Mouse (Mus musculus) intestine, postnatal 0 days (tissue): Measurements from ENCODE around the gene Znhit1. TPM values are rescaled to one million over a fixed set of nuclear protein-coding genes. Genes with fewer than 3 reads are reported as not detected.

Experiments used
- ATAC-seq: fragments of 200-750 bp; cut with Nextera tagmentation; 2 replicates; pipeline ENCODE4 v1.8.0; 2017; ENCODE audit warnings: mild to moderate bottlenecking, moderate TSS enrichment, moderate library complexity
- H3K27ac ChIP-seq: fragments of 300-500 bp; sonication (generic); 2 replicates; pipeline ENCODE4 v1.5.1; 2014; ENCODE audit warnings: mild to moderate bottlenecking, low read depth, low read length, moderate library complexity
- H3K27me3 ChIP-seq: fragments of 300-500 bp; sonication (generic); replicated peaks from 2 replicates; pipeline ENCODE4 v1.6.1; 2014; ENCODE audit warnings: low read length, mixed read lengths; ENCODE audit not compliant: control insufficient read depth, insufficient read depth
- H3K36me3 ChIP-seq: fragments of 300-500 bp; sonication (generic); 2 replicates; pipeline ENCODE4 v1.6.1; 2014; ENCODE audit warnings: mild to moderate bottlenecking, moderate library complexity; ENCODE audit not compliant: control insufficient read depth, insufficient read depth
- H3K4me1 ChIP-seq: fragments of 300-500 bp; sonication (generic); replicated peaks from 2 replicates; pipeline ENCODE4 v1.6.1; 2014; ENCODE audit warnings: antibody characterized with exemption, low read length, mixed read lengths; ENCODE audit not compliant: control insufficient read depth, insufficient read depth
- H3K4me2 ChIP-seq: fragments of 300-500 bp; sonication (generic); replicated peaks from 2 replicates; pipeline ENCODE4 v1.6.1; 2014; ENCODE audit warnings: low read depth, mild to moderate bottlenecking, moderate library complexity
- H3K4me3 ChIP-seq: fragments of 300-500 bp; sonication (generic); 2 replicates; pipeline ENCODE4 v1.5.1; 2014; ENCODE audit warnings: low read depth, low read length
- H3K9ac ChIP-seq: fragments of 300-500 bp; sonication (generic); 2 replicates; pipeline ENCODE4 v1.6.1; 2014; ENCODE audit warnings: mild to moderate bottlenecking, low read depth, low read length
- H3K9me3 ChIP-seq: fragments of 300-500 bp; sonication (generic); 2 replicates; pipeline ENCODE4 v1.6.1; 2016; ENCODE audit warnings: mixed run types; ENCODE audit not compliant: control insufficient read depth
- CTCF ChIP-seq: sonication (generic); IDR thresholded peaks from 2 replicates; pipeline ENCODE4 v1.5.1; 2016; ENCODE audit warnings: low read depth, mild to moderate bottlenecking, control low read depth, antibody characterized with exemption, moderate library complexity
- WGBS: fragments of 180-500 bp; shearing (Covaris S2); extraction: QIAGEN DNeasy Blood & Tissue Kit; methylation state at CpG from one replicate; pipeline ENCODE4 v1.1.7; 2014; 5-methylcytosine and 5-hydroxymethylcytosine counted together
- polyA plus RNA-seq: library from polyadenylated mRNA; unstranded; fragments of >200 nt; fragmentation: Nextera tagmentation; extraction: Ambion mirVana; gene quantifications from 2 replicates; pipeline ENCODE4 v1.2.1, GENCODE M21; 2015

Znhit1 gene
- polyA plus RNA-seq, 1 experiment from 2014 or later: 84.6 TPM

DNA sequence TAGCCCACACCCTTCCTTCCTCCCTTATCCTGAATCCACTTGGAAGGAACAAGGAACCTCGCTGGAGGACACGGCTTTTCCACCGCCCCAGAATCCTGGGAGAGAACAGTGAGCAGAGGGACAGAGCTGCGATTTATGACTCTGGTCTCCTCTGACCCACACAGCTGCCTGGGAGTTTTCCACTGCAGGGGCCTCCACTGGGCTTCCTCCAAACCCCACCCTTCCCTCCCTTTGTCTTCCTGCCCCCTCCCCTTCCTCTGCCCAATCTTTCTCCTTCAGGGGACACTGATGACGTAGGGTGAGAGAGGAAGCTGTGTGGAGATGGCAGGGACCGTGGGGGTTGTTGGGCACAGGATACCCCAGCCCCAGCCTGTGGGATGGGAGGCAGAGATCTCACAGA, 21.5 kb downstream of the Znhit1 start, which contains the start of gene Cldn15:
Cldn15 (plus strand) TSS at position 286 of the 400 bp plus-strand sequence.
- Histone ChIP-seq H3K9me3 (no peaks in the 10 kb centered on the region), H3K36me3 (peaks cover 34% of the 10 kb centered on the region), H3K27ac (peak within 1 kb of the TSS; percentile 86), H3K9ac (peak within 1 kb of the TSS; percentile 11; the same call in 1 of the 2 replicates), H3K27me3 (no peaks in the 10 kb centered on the region), H3K4me2 (peak within 1 kb of the TSS; percentile 58), H3K4me1 (peaks cover 19% of the 10 kb centered on the region; the same call in 1 of the 2 replicates), H3K4me3 (peak within 1 kb of the TSS; percentile 31; the same call in 1 of the 2 replicates)
- no peak for ATAC-seq
- TF ChIP-seq CTCF: no peak
- WGBS: 20% methylated on average over 6 of the region's 6 CpGs

GRCm38 (mm10) chr5:136965686-136966085, 22.1 kb downstream of the Znhit1 start:
- TF ChIP-seq CTCF: no peak
- Histone ChIP-seq H3K4me3 (no peak overlapping the region), H3K9ac (no peak overlapping the region; the same call in 1 of the 2 replicates), H3K4me2 (peak overlapping the region; percentile 58), H3K27me3 (no peaks in the 10 kb centered on the region), H3K9me3 (no peaks in the 10 kb centered on the region), H3K27ac (peak overlapping the region; percentile 86), H3K4me1 (peaks cover 20% of the 10 kb centered on the region; the same call in 1 of the 2 replicates), H3K36me3 (peaks cover 34% of the 10 kb centered on the region)
- WGBS: 59% methylated on average over 7 of the region's 8 CpGs
- ATAC-seq: peak; percentile 14

- Histone ChIP-seq H3K4me2 (peak overlapping the region; percentile 58), H3K4me1 (peaks cover 20% of the 10 kb centered on the region; the same call in 1 of the 2 replicates), H3K9ac (no peak overlapping the region), H3K27me3 (no peaks in the 10 kb centered on the region), H3K9me3 (no peaks in the 10 kb centered on the region), H3K4me3 (no peak overlapping the region), H3K27ac (peak overlapping the region; percentile 86), H3K36me3 (peaks cover 34% of the 10 kb centered on the region)
- TF ChIP-seq CTCF: no peak
- peak; percentile 31 for ATAC-seq
- WGBS: 49% methylated on average over 9 of the region's 9 CpGs
These were observed 22.6 kb downstream of the Znhit1 start for GRCm38 (mm10) chr5:136965210-136965609.

- no peak for TF ChIP-seq CTCF
- Histone ChIP-seq H3K4me1 (peaks cover 20% of the 10 kb centered on the region; the same call in 1 of the 2 replicates), H3K4me3 (peak overlapping the region; percentile 69; the same call in 1 of the 2 replicates), H3K27ac (no peak overlapping the region), H3K36me3 (peaks cover 34% of the 10 kb centered on the region), H3K9ac (0 out of 2 replicates have a peak overlapping the region, but pooled peaks have one; percentile 57), H3K27me3 (no peaks in the 10 kb centered on the region), H3K9me3 (no peaks in the 10 kb centered on the region), H3K4me2 (peak overlapping the region; percentile 78)
- no peak for ATAC-seq
- WGBS: 70% methylated on average over 8 of the region's 8 CpGs
These were observed 24.8 kb downstream of the Znhit1 start for GRCm38 (mm10) chr5:136962966-136963540.

- no peaks in the 10 kb centered on the region for H3K27me3 ChIP-seq
- peak; percentile 95 for TF ChIP-seq CTCF
- H3K36me3 ChIP-seq: peaks cover 34% of the 10 kb centered on the region
- H3K9ac ChIP-seq: peak overlapping the region; percentile 57
- H3K4me1 ChIP-seq: peaks cover 19% of the 10 kb centered on the region; the same call in 1 of the 2 replicates
- peak overlapping the region; percentile 73 for H3K27ac ChIP-seq
- peak overlapping the region; percentile 78 for H3K4me2 ChIP-seq
- H3K4me3 ChIP-seq: peak overlapping the region; percentile 69
- 2% methylated on average over 10 of the region's 10 CpGs for whole genome bisulfite sequencing
- peak; percentile 32; the same call in 1 of the 2 replicates for ATAC-seq
- H3K9me3 ChIP-seq: no peaks in the 10 kb centered on the region
These were observed 25.3 kb downstream of the Znhit1 start for GRCm38 (mm10) chr5:136962501-136962900.

DNA sequence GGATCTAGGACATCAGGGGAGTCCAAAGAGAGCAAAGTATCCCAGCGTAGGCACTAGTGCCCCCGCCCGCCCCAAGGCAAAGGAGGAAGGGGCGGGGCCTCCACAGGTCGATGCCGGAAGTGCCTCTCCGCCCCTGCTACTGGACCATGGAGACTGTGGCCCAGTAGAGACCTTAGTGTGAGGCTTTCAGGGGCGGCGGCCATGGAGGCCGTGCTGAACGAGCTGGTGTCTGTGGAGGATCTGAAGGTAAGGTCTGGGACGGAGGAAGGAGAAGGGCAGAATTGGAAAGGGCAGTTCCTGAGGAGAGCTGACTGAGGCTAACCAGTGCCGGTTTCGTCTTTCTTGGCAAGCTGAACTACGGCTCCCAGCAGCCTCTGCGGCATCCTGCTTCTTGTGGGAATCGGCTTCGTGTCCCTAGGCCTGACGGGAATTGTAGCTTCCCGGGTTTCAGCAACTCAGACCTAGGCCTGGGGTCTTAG, 25.8 kb downstream of the Znhit1 start:
- Histone ChIP-seq H3K36me3 (peaks cover 34% of the 10 kb centered on the region), H3K4me2 (peak overlapping the region; percentile 78), H3K4me1 (peaks cover 14% of the 10 kb centered on the region; the same call in 1 of the 2 replicates), H3K9me3 (no peaks in the 10 kb centered on the region), H3K27ac (peak overlapping the region; percentile 73), H3K4me3 (peak overlapping the region; percentile 69), H3K27me3 (no peaks in the 10 kb centered on the region), H3K9ac (peak overlapping the region; percentile 57)
- ATAC-seq: peak; percentile 70
- TF ChIP-seq CTCF: no peak
- 0% methylated on average over 20 of the region's 20 CpGs for WGBS
